In the genomic region with DNA sequence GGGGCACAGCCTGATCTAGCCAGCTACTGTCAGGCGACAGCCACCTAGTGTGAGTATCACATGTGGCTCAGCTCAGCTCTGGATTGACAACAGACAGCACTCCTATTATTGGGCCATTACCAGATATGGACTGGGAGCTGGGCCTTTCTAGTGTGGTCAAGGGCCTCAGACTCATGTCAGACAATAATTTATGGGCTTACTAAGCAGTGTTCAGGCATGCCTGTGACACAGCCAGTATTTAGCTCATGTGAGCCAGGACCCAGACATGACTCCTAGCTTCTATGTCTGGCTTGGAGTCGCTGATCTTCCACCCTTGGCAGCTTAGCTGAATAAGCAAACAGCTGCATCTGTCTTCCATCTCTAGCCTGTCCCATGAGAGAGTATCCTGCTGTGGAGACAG, we compare ENCODE assay signal across 25 mouse cellular contexts. TPM values are rescaled to one million over a fixed set of nuclear protein-coding genes. Genes with fewer than 3 reads are reported as not detected.
DNase-seq lines count a peak whose midpoint lies in the region; ATAC-seq and TF ChIP-seq lines count a peak whose summit lies in the region.
"Had no signal": no experiment of that assay in that cellular context is flagged by ENCODE, and none has a peak within 500 bp of the region (broad histone marks: within the 10 kb centered on the region; RNA-seq: fewer than 3 reads in every experiment).

No protein-coding gene starts in this region.

- peak overlapping the region; percentile 93 for H3K27ac ChIP-seq in gastrocnemius, adult 2 months
- H3K27ac ChIP-seq in kidney, postnatal 0 days: no peak overlapping the region
- no peak overlapping the region for H3K27ac ChIP-seq in midbrain, embryonic 14.5 days (replicated peaks; ENCODE audit: low read depth, low read length)
- H3K27ac ChIP-seq: embryonic facial prominence, embryonic 13.5 days; forebrain, embryonic 13.5 days; heart, embryonic 13.5 days; hindbrain, embryonic 13.5 days; limb, embryonic 13.5 days; liver, embryonic 12.5 days; midbrain, embryonic 10.5 days; neural tube, embryonic 15.5 days had no signal

- H3K27me3 ChIP-seq in kidney, postnatal 0 days (ENCODE audit: insufficient read depth, low read length): no peaks in the 10 kb centered on the region
- no peaks in the 10 kb centered on the region for H3K27me3 ChIP-seq in midbrain, embryonic 14.5 days (ENCODE audit: control insufficient read depth, insufficient read depth, low read length)
- H3K27me3 ChIP-seq: embryonic facial prominence, embryonic 13.5 days; forebrain, embryonic 13.5 days; heart, embryonic 13.5 days; hindbrain, embryonic 13.5 days; limb, embryonic 13.5 days; liver, embryonic 12.5 days; neural tube, embryonic 15.5 days had no signal

- no peak for TF ChIP-seq CTCF in gastrocnemius, adult 2 months (IDR thresholded peaks at IDR 0.05)
- TF ChIP-seq CTCF in kidney, postnatal 0 days (IDR thresholded peaks at IDR 0.05; ENCODE audit: low read depth): no peak

- no peaks in the 10 kb centered on the region; the same call in 1 of the 2 replicates for H3K4me1 ChIP-seq in kidney, postnatal 0 days (replicated peaks; ENCODE audit: insufficient read depth, low read length)
- no peaks in the 10 kb centered on the region for H3K4me1 ChIP-seq in midbrain, embryonic 14.5 days (ENCODE audit: control insufficient read depth, insufficient read depth, low read length)
- H3K4me1 ChIP-seq: embryonic facial prominence, embryonic 13.5 days; forebrain, embryonic 13.5 days; heart, embryonic 13.5 days; hindbrain, embryonic 13.5 days; limb, embryonic 13.5 days; midbrain, embryonic 10.5 days; neural tube, embryonic 15.5 days had no signal

- H3K36me3 ChIP-seq in kidney, postnatal 0 days (ENCODE audit: insufficient read depth, low read length): peaks cover 70% of the 10 kb centered on the region
- peaks cover 94% of the 10 kb centered on the region for H3K36me3 ChIP-seq in midbrain, embryonic 14.5 days (ENCODE audit: control insufficient read depth, insufficient read depth, low read length)

- WGBS in kidney, postnatal 0 days: 62% methylated on average over 2 of the region's 2 CpGs
- 79% methylated on average over 2 of the region's 2 CpGs for WGBS in midbrain, embryonic 14.5 days

- peak overlapping the region; percentile 41; the same call in 1 of the 2 replicates for H3K4me3 ChIP-seq in gastrocnemius, adult 2 months
- no peak overlapping the region for H3K4me3 ChIP-seq in kidney, postnatal 0 days (replicated peaks; ENCODE audit: low read depth, low read length)
- H3K4me3 ChIP-seq in midbrain, embryonic 14.5 days (replicated peaks; ENCODE audit: low read depth, low read length): no peak overlapping the region
- H3K4me3 ChIP-seq: embryonic facial prominence, embryonic 13.5 days; forebrain, embryonic 13.5 days; heart, embryonic 13.5 days; hindbrain, embryonic 13.5 days; limb, embryonic 13.5 days; liver, embryonic 12.5 days; midbrain, embryonic 10.5 days; neural tube, embryonic 15.5 days had no signal

- intact Hi-C loops in gastrocnemius, adult 2 months (cut with DNase I): no loop called here

- H3K4me2 ChIP-seq in kidney, postnatal 0 days (ENCODE audit: low read length): no peak overlapping the region
- H3K4me2 ChIP-seq in midbrain, embryonic 14.5 days (ENCODE audit: low read length): no peak overlapping the region
- H3K4me2 ChIP-seq: embryonic facial prominence, embryonic 13.5 days; forebrain, embryonic 13.5 days; heart, embryonic 13.5 days; hindbrain, embryonic 13.5 days; limb, embryonic 13.5 days; liver, embryonic 12.5 days; neural tube, embryonic 15.5 days had no signal

- peak; percentile 62 for DNase-seq in gastrocnemius, adult 2 months
- no peak for DNase-seq in gastrocnemius, postnatal 4 days (ENCODE audit: low spot score in 2 of 2)
- peak; percentile 43 for DNase-seq in kidney, postnatal 0 days (ENCODE audit: low spot score)
- DNase-seq in kidney, postnatal 25 days: no peak
- peak; percentile 71 for DNase-seq in 3T3-L1 (ENCODE audit: low read depth, low spot score)
- peak; percentile 84 for DNase-seq in MN1 (ENCODE audit: low spot score)
- no peak for DNase-seq in midbrain, embryonic 14.5 days
- DNase-seq in ovary, postnatal 10 days (ENCODE audit: low spot score): no peak
- DNase-seq: B cell, adult 2 months; cerebellum, adult 2 months; cerebellum, postnatal 25 days; embryo, embryonic 11 days; heart, adult 11 months; heart, postnatal 36 days; kidney, adult 8-10 months; lung, adult 18-20 months; lung, postnatal 10 days had no signal

- 0 out of 2 replicates have a peak, but pooled peaks have one; percentile 21 for ATAC-seq in kidney, postnatal 0 days (replicated peaks; ENCODE audit: low FRiP score, low read depth)
- no peak for ATAC-seq in midbrain, embryonic 14.5 days (ENCODE audit: low FRiP score, low TSS enrichment)
- ATAC-seq: forebrain, embryonic 13.5 days; liver, embryonic 12.5 days had no signal

- H3K9ac ChIP-seq in kidney, postnatal 0 days (ENCODE audit: low read depth, low read length): no peak overlapping the region
- no peak overlapping the region for H3K9ac ChIP-seq in midbrain, embryonic 14.5 days (replicated peaks; ENCODE audit: low read length)
- H3K9ac ChIP-seq: embryonic facial prominence, embryonic 13.5 days; forebrain, embryonic 13.5 days; heart, embryonic 13.5 days; hindbrain, embryonic 13.5 days; limb, embryonic 13.5 days; liver, embryonic 12.5 days; neural tube, embryonic 15.5 days had no signal

- no peaks in the 10 kb centered on the region for H3K9me3 ChIP-seq in kidney, postnatal 0 days (replicated peaks; ENCODE audit: low read length)
- H3K9me3 ChIP-seq in midbrain, embryonic 14.5 days (ENCODE audit: control insufficient read depth, low read length): no peaks in the 10 kb centered on the region
- H3K9me3 ChIP-seq: embryonic facial prominence, embryonic 13.5 days; forebrain, embryonic 13.5 days; heart, embryonic 13.5 days; hindbrain, embryonic 13.5 days; limb, embryonic 13.5 days; liver, embryonic 12.5 days; midbrain, embryonic 10.5 days; neural tube, embryonic 15.5 days had no signal

RNA-seq across cellular contexts. Expression of gene Polr3h, which starts 13.5 kb away (rescaled TPM):
- total RNA-seq in gastrocnemius, adult 2 months (2021): 1 to 10 TPM; 6.4 to 7.6 TPM
- total RNA-seq in gastrocnemius, postnatal 4 days (2021): 10 to 100 TPM; 14.1 to 16.5 TPM
- 122 and 129 TPM in 2 replicates for polyA plus RNA-seq in kidney, postnatal 0 days (2015; fragmentation: Nextera tagmentation; extraction: Ambion mirVana)
- polyA plus RNA-seq in midbrain, embryonic 14.5 days (2014; fragmentation: Nextera tagmentation; extraction: Ambion mirVana): 67.7 and 74.2 TPM in 2 replicates

RNA-seq across cellular contexts. Expression of gene Csdc2, which starts 24.1 kb away (rescaled TPM):
- 1 to 10 TPM; 1.6 to 2.1 TPM for total RNA-seq in gastrocnemius, adult 2 months (2021)
- total RNA-seq in gastrocnemius, postnatal 4 days (2021): 1 to 10 TPM; 9.1 to 9.4 TPM
- polyA plus RNA-seq in kidney, postnatal 0 days (2015; fragmentation: Nextera tagmentation; extraction: Ambion mirVana): 20.4 and 23.1 TPM in 2 replicates
- 167 and 188 TPM in 2 replicates for polyA plus RNA-seq in midbrain, embryonic 14.5 days (2014; fragmentation: Nextera tagmentation; extraction: Ambion mirVana)

RNA-seq across cellular contexts. Expression of gene Aco2, which starts 40.4 kb away (rescaled TPM):
- 1,000 to 10,000 TPM; 1,155 to 1,439 TPM for total RNA-seq in gastrocnemius, adult 2 months (2021)
- 100 to 1,000 TPM; 650 to 720 TPM for total RNA-seq in gastrocnemius, postnatal 4 days (2021)
- 263 and 285 TPM in 2 replicates for polyA plus RNA-seq in kidney, postnatal 0 days (2015; fragmentation: Nextera tagmentation; extraction: Ambion mirVana)
- polyA plus RNA-seq in midbrain, embryonic 14.5 days (2014; fragmentation: Nextera tagmentation; extraction: Ambion mirVana): 211 and 221 TPM in 2 replicates

RNA-seq across cellular contexts. Expression of gene Phf5a, which starts 40.8 kb away (rescaled TPM):
- total RNA-seq in gastrocnemius, adult 2 months (2021): 10 to 100 TPM; 38.4 to 39.9 TPM
- 10 to 100 TPM; 48.9 to 55.8 TPM for total RNA-seq in gastrocnemius, postnatal 4 days (2021)
- 103 and 110 TPM in 2 replicates for polyA plus RNA-seq in kidney, postnatal 0 days (2015; fragmentation: Nextera tagmentation; extraction: Ambion mirVana)
- polyA plus RNA-seq in midbrain, embryonic 14.5 days (2014; fragmentation: Nextera tagmentation; extraction: Ambion mirVana): 139 and 149 TPM in 2 replicates

RNA-seq across cellular contexts. Expression of gene Pmm1, which starts 48.2 kb away (rescaled TPM):
- total RNA-seq in gastrocnemius, adult 2 months (2021): 10 to 100 TPM; 16.2 to 17.2 TPM
- total RNA-seq in gastrocnemius, postnatal 4 days (2021): 10 to 100 TPM; 20.3 to 21.6 TPM
- polyA plus RNA-seq in kidney, postnatal 0 days (2015; fragmentation: Nextera tagmentation; extraction: Ambion mirVana): 27.1 and 27.8 TPM in 2 replicates
- polyA plus RNA-seq in midbrain, embryonic 14.5 days (2014; fragmentation: Nextera tagmentation; extraction: Ambion mirVana): 67.1 and 94.5 TPM in 2 replicates

Comparison
In these comparisons a context has a peak if more than half of its experiments do, and no peak if none do; other contexts are left out.
1. DNase-seq: peak in gastrocnemius, adult 2 months (single experiment), kidney, postnatal 0 days (single experiment), 3T3-L1 (single experiment) and MN1 (single experiment); none in gastrocnemius, postnatal 4 days (0 of 2), kidney, postnatal 25 days (0 of 2), midbrain, embryonic 14.5 days (single experiment) and ovary, postnatal 10 days (single experiment).